Mouse (Mus musculus) stomach, embryonic 16.5 days (tissue): ENCODE results near the gene Glrp1. TPM values are rescaled to one million over a fixed set of nuclear protein-coding genes. Genes with fewer than 3 reads are reported as not detected.

Source experiments
- ATAC-seq: fragments of 200-750 bp; cut with Nextera tagmentation; 2 replicates; pipeline ENCODE4 v1.8.0; 2017; ENCODE audit warnings: moderate number of reproducible peaks, moderate TSS enrichment; ENCODE audit not compliant: insufficient read depth, low FRiP score
- H3K27ac ChIP-seq: fragments of 300-500 bp; sonication (generic); 2 replicates; pipeline ENCODE4 v1.5.1; 2014; ENCODE audit warnings: low read length
- H3K27me3 ChIP-seq: fragments of 300-500 bp; sonication (generic); 2 replicates; pipeline ENCODE4 v1.6.1; 2014; ENCODE audit warnings: low read length, control low read depth, mixed read lengths; ENCODE audit not compliant: control insufficient read depth, insufficient read depth
- H3K36me3 ChIP-seq: fragments of 300-500 bp; sonication (generic); 2 replicates; pipeline ENCODE4 v1.6.1; 2014; ENCODE audit warnings: low read length; ENCODE audit not compliant: control insufficient read depth, insufficient read depth
- H3K4me1 ChIP-seq: fragments of 300-500 bp; sonication (generic); 2 replicates; pipeline ENCODE4 v1.6.1; 2014; ENCODE audit warnings: low read length, control low read depth, mixed read lengths; ENCODE audit not compliant: control insufficient read depth, insufficient read depth
- H3K4me2 ChIP-seq: fragments of 300-500 bp; sonication (generic); 2 replicates; pipeline ENCODE4 v1.6.1; 2014; ENCODE audit warnings: low read depth, low read length, mixed read lengths
- H3K4me3 ChIP-seq: fragments of 300-500 bp; sonication (generic); replicated peaks from 2 replicates; pipeline ENCODE4 v1.5.1; 2014; ENCODE audit warnings: mild to moderate bottlenecking, low read length
- H3K9ac ChIP-seq: fragments of 300-500 bp; sonication (generic); 2 replicates; pipeline ENCODE4 v1.6.1; 2014; ENCODE audit warnings: low read length
- H3K9me3 ChIP-seq: fragments of 300-500 bp; sonication (generic); replicated peaks from 2 replicates; pipeline ENCODE4 v1.6.1; 2016; ENCODE audit warnings: low read length, control low read depth; ENCODE audit not compliant: control insufficient read depth
- WGBS: fragments of 180-500 bp; shearing (Covaris S2); extraction: QIAGEN DNeasy Blood & Tissue Kit; methylation state at CpG from one replicate; pipeline ENCODE4 v1.1.7; 2014; 5-methylcytosine and 5-hydroxymethylcytosine counted together
- polyA plus RNA-seq: library from polyadenylated mRNA; unstranded; fragments of >200 nt; fragmentation: Nextera tagmentation; extraction: Ambion mirVana; gene quantifications from 2 replicates; pipeline ENCODE4 v1.2.1, GENCODE M21; 2015

Glrp1 gene
- polyA plus RNA-seq, 1 experiment from 2014 or later, result 0.09 TPM

DNA sequence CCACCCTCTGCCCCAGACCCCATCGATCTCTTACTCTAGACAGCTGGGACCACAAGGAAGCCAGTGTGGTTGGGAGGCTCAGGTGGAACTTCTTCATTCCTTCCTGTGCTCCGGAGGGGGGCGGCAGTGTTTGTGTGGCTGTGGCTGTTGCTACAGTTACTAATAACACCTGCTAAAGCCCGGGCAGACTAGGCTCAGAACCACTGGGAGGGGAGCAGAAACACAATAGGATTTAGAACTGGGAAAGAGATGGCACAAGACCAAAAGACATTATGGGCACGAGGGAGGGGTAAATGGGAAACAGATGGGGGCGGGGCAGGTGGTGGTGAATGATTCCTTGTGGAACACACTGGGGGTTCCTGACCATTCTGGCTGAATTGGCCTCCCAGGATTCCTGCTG lies 47.4 kb downstream of the Glrp1 start:
- H3K4me2 ChIP-seq, result no peak overlapping the region
- peak; percentile 52; the same call in 1 of the 2 replicates for ATAC-seq
- H3K4me1 ChIP-seq, result peaks cover 6% of the 10 kb centered on the region
- no peaks in the 10 kb centered on the region for H3K9me3 ChIP-seq
- H3K9ac ChIP-seq, result no peak overlapping the region
- WGBS, result 35% methylated on average over 6 of the region's 6 CpGs
- H3K27me3 ChIP-seq, result no peaks in the 10 kb centered on the region
- peak overlapping the region; percentile 44; the same call in 1 of the 2 replicates for H3K27ac ChIP-seq
- H3K4me3 ChIP-seq, result no peak overlapping the region
- H3K36me3 ChIP-seq, result no peaks in the 10 kb centered on the region

DNA sequence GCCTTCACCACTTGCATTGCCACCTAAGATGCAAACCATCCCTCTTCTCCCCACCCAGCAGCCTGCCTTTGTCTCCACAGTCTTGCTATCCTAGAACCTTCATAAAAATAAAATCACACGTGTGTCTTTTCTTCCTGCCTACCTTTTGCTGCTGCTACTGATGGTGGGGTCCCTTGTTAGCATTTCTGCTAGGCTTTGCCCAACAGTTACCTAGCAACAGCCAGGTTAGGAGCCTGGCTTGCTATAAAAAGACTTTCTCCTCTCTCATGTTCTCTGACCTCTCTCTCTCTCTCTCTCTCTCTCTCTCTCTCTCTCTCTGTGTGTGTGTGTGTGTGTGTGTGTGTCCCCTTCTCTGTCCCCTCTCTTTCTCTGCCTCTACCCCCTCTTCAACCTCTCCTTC lies 48.8 kb downstream of the Glrp1 start:
- no peak for ATAC-seq
- H3K9ac ChIP-seq, result no peak overlapping the region
- no peak overlapping the region for H3K4me3 ChIP-seq
- 10% methylated on average over 1 of the region's 1 CpGs for WGBS
- no peaks in the 10 kb centered on the region for H3K9me3 ChIP-seq
- H3K36me3 ChIP-seq, result no peaks in the 10 kb centered on the region
- no peak overlapping the region for H3K4me2 ChIP-seq
- no peak overlapping the region for H3K27ac ChIP-seq
- H3K4me1 ChIP-seq, result peaks cover 4% of the 10 kb centered on the region
- H3K27me3 ChIP-seq, result no peaks in the 10 kb centered on the region

DNA sequence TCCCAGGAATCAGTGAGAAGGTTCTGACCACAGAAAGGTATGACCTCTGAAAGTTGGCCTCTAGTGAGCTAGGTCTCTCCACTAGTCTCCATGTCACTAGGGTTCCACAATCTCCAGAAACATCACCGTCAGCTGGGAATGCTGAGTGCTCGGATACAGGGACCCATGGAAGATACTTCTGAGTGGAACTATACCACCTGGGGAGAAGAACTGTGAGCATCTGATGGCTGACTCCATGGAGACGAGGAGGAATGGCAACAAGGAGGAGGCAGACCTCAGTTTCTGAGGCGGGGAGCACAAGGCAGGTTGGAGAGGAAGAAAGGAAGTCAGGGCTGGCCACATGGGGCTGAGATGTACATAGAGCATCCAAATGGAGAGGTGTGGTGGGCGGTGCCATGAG lies 50.2 kb downstream of the Glrp1 start:
- H3K4me3 ChIP-seq, result no peak overlapping the region
- H3K9me3 ChIP-seq, result no peaks in the 10 kb centered on the region
- WGBS, result 81% methylated on average over 5 of the region's 5 CpGs
- peaks cover 4% of the 10 kb centered on the region for H3K4me1 ChIP-seq
- H3K27ac ChIP-seq, result no peak overlapping the region
- H3K4me2 ChIP-seq, result no peak overlapping the region
- H3K27me3 ChIP-seq, result no peaks in the 10 kb centered on the region
- no peak overlapping the region for H3K9ac ChIP-seq
- ATAC-seq, result no peak
- H3K36me3 ChIP-seq, result no peaks in the 10 kb centered on the region

- WGBS, result 91% methylated on average over 4 of the region's 4 CpGs
- H3K4me3 ChIP-seq, result no peak overlapping the region
- H3K36me3 ChIP-seq, result no peaks in the 10 kb centered on the region
- H3K27me3 ChIP-seq, result no peaks in the 10 kb centered on the region
- H3K9ac ChIP-seq, result no peak overlapping the region
- H3K9me3 ChIP-seq, result no peaks in the 10 kb centered on the region
- H3K4me2 ChIP-seq, result no peak overlapping the region
- ATAC-seq, result no peak
- no peak overlapping the region for H3K27ac ChIP-seq
- H3K4me1 ChIP-seq, result peaks cover 4% of the 10 kb centered on the region
These were observed 50.7 kb downstream of the Glrp1 start for GRCm38 (mm10) chr1:88459196-88459595.

DNA sequence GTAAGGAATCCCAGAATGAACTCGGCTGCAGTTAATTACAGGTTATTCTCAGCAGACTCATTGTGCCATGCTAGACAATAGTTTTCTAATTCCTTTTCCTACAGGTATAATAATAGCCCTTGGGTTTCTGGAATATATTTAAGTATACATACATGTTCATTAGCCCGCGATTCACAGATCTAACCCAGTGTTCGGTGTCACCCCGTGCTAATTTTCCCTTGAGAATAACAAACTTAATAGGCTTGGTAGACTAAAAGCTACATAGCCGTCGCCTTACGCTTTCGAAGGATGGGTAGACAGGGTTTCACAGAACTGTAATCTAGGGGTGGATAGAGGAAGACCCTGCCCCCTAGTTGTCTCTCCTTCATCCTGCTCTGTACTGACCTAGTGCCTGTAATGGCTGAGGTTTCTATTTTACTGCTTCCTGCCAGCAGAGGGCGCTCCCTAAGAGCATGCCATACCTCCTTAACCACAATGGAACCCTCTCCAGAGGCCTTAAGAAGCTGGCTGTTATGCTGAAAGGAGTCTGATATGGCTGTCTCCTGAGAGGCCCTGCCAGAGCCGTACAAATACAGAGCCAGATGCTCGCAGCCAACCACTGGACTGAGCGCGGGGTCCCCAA lies 53.3 kb downstream of the Glrp1 start:
- no peaks in the 10 kb centered on the region for H3K4me1 ChIP-seq
- no peaks in the 10 kb centered on the region for H3K27me3 ChIP-seq
- no peaks in the 10 kb centered on the region for H3K36me3 ChIP-seq
- no peaks in the 10 kb centered on the region for H3K9me3 ChIP-seq
- no peak overlapping the region for H3K4me3 ChIP-seq
- WGBS, result 61% methylated on average over 14 of the region's 14 CpGs
- no peak overlapping the region for H3K27ac ChIP-seq
- ATAC-seq, result peak; percentile 38; the same call in 1 of the 2 replicates
- no peak overlapping the region for H3K4me2 ChIP-seq
- no peak overlapping the region for H3K9ac ChIP-seq

- no peak overlapping the region for H3K9ac ChIP-seq
- no peaks in the 10 kb centered on the region for H3K36me3 ChIP-seq
- 71% methylated on average over 3 of the region's 3 CpGs for WGBS
- no peak overlapping the region for H3K27ac ChIP-seq
- no peaks in the 10 kb centered on the region for H3K27me3 ChIP-seq
- no peak overlapping the region for H3K4me2 ChIP-seq
- H3K4me1 ChIP-seq, result no peaks in the 10 kb centered on the region
- no peak for ATAC-seq
- H3K9me3 ChIP-seq, result no peaks in the 10 kb centered on the region
- H3K4me3 ChIP-seq, result no peak overlapping the region
These were observed 54.1 kb downstream of the Glrp1 start for GRCm38 (mm10) chr1:88455761-88456160.

DNA sequence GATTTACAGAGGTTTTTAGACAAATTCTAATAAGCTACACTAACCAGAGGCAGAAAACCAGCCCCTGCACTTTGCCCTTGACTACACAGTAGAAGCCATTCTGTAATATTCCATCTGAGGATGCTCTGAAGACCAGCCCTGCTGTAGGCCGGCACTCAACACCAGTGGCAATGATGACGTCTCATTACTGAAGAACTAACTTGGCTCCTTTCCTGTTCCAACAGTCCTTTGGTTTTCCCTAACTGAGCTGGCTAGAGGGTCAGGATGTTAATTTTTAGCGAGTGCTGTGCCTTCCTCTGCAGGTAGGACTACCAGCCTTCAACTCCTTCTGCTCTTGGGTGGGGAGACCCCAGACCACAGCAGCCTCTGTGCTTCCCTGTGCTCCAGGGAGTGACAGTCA lies 55.2 kb downstream of the Glrp1 start:
- Histone ChIP-seq H3K4me3 (no peak overlapping the region), H3K27me3 (no peaks in the 10 kb centered on the region), H3K9me3 (no peaks in the 10 kb centered on the region), H3K27ac (no peak overlapping the region), H3K9ac (no peak overlapping the region), H3K36me3 (no peaks in the 10 kb centered on the region), H3K4me1 (no peaks in the 10 kb centered on the region), H3K4me2 (no peak overlapping the region)
- ATAC-seq, result no peak
- 52% methylated on average over 3 of the region's 3 CpGs for WGBS

GRCm38 (mm10) chr1:88452198-88452597 lies 57.7 kb downstream of the Glrp1 start:
- H3K4me2 ChIP-seq, result no peak overlapping the region
- 65% methylated on average over 6 of the region's 6 CpGs for WGBS
- no peak overlapping the region for H3K4me3 ChIP-seq
- no peak overlapping the region for H3K9ac ChIP-seq
- no peak overlapping the region for H3K27ac ChIP-seq
- H3K27me3 ChIP-seq, result no peaks in the 10 kb centered on the region
- H3K36me3 ChIP-seq, result no peaks in the 10 kb centered on the region
- no peak for ATAC-seq
- H3K9me3 ChIP-seq, result no peaks in the 10 kb centered on the region
- no peaks in the 10 kb centered on the region for H3K4me1 ChIP-seq

GRCm38 (mm10) chr1:88450668-88451067 lies 59.2 kb downstream of the Glrp1 start:
- Histone ChIP-seq H3K36me3 (no peaks in the 10 kb centered on the region), H3K27me3 (no peaks in the 10 kb centered on the region), H3K4me2 (no peak overlapping the region), H3K4me3 (no peak overlapping the region), H3K4me1 (no peaks in the 10 kb centered on the region), H3K27ac (no peak overlapping the region), H3K9me3 (no peaks in the 10 kb centered on the region), H3K9ac (no peak overlapping the region)
- 67% methylated on average over 4 of the region's 4 CpGs for WGBS
- no peak for ATAC-seq
